Mouse (Mus musculus) monocyte, adult 2 months (primary cell): ENCODE results near the gene Ripor2.

Source experiments
- DNase-seq, 2 experiments: peaks; one replicate each; pipeline ENCODE4 v3.0.0; 2022; ENCODE audit warnings: low spot score in 2 of 2, low read depth in 1 of 2

The Ripor2 gene

GRCm38 (mm10) chr13:24645146-24645545 is 63.2 kb downstream of the Ripor2 start:
- DNase-seq = no peak

DNA sequence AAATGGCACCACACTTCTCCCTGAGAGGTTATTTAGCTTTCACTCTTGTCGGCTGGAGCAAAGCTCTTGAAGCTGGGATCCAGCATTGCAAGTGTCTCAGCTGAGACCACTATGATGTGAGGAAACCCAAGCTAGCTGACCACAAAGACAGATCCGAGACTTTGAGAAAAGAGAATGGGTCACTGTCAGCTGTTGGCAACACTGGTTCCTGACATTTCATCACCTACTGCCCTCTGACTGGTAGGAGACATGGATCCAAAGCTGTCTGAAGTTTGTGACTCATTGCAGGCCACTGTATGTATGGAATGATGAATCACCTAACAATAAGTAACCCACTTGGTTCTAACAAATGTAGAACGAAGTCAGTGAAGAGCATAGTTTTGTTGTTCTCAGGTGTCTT is 64.3 kb downstream of the Ripor2 start:
- DNase-seq = no peak

- DNase-seq = no peak
Observed at GRCm38 (mm10) chr13:24647444-24647843, 65.5 kb downstream of the Ripor2 start.

GRCm38 (mm10) chr13:24648027-24648426 is 66.0 kb downstream of the Ripor2 start:
- DNase-seq = no peak

GRCm38 (mm10) chr13:24648668-24649067 is 66.7 kb downstream of the Ripor2 start:
- DNase-seq = no peak

- DNase-seq = no peak
Observed at GRCm38 (mm10) chr13:24649099-24649498, 67.1 kb downstream of the Ripor2 start.

DNA sequence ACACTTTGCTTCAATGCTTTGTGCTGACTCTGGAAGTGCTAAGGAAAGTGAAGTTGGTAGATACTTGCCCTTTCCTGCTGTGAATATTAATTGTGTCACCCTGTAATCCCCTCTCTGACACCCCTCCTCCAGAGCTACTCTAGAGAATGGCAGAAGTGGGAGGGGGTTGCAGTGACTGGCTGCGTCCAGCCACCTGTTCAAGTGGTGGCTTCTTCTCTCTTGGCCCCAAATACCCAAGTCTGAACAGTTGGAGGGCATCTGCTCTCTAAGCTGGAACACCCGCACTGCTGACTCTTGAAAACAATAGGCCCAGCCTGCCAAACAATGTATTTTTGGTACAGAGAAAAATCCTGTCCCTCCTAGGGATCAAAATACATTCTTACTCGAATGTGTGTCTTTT is 69.0 kb downstream of the Ripor2 start:
- DNase-seq = no peak

- no peak for DNase-seq
Observed at GRCm38 (mm10) chr13:24654919-24655635, 73.1 kb downstream of the Ripor2 start.

DNA sequence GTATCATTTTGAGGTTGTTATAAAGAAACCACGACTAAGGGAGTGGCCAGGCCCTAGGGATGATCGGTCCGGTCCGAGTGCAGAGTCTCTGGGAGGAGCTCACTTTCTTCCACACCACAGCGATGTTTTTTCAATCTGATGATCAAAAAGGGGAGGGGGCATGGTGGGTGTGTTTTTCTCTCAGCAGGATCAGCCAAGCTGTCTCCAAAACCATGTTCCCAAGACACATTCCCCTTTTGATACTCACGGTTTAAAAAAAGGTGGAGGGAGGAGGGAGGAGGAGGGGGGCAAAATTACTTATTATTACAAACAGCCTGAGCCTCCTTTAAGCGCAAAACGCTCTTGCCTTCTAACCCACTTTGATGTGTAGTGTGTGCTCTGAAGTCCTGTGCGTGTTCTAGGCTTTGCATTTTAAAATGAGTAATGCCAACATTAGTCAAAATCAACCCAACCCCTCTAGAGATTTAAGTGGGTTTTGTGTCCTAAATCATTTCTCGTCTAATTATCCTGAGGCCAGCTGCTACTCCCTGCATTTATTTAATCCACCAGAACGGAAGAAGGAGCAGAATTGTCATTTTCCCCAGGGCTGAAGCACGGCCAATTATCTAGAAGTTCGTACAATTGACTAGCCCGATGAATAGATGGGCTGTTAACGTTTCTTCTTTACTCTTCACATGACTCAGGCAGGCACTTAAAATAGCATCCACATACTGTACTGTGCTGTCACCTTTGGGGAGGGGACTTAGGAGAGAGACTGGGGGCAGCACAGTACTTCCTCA is 74.9 kb downstream of the Ripor2 start:
- no peak for DNase-seq

DNA sequence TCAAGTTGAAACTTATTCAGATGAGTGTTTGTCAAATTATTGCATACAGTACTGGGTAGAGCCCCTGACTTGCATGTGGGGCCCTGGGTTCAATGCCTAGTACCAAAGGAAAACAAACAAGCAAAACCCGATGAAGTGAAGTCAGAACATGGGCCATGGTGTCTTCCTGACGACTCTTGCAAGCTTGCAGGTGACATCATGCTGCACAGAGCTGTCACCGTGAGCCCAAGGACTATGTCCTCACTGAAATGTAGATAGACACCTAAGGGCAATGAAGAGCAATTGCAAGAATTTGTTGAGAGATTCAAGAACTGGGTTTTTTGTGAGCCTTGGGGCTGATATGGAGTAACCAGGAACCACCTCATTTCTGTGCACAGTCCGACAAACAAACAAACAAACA is 84.8 kb downstream of the Ripor2 start:
- no peak for DNase-seq

DNA sequence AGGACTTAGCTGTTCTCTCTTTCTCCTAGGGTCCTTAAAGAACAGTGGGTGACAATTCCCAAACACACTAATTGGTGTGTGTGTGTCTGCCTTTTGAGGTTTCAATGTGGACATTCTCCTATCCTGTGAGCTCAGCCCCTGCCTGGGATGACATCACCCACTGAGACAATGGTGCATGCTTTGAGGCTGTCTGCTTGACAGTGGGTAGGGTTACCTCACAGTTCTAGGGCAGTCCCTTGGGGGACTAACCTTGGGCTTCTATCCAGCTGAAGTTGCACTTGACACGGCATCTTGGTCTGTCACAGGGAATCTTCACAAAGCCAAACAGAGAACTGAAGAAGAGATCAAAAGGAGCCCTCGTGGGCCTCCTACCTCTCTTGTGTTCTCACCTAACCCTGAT is 86.6 kb downstream of the Ripor2 start:
- DNase-seq = no peak

DNA sequence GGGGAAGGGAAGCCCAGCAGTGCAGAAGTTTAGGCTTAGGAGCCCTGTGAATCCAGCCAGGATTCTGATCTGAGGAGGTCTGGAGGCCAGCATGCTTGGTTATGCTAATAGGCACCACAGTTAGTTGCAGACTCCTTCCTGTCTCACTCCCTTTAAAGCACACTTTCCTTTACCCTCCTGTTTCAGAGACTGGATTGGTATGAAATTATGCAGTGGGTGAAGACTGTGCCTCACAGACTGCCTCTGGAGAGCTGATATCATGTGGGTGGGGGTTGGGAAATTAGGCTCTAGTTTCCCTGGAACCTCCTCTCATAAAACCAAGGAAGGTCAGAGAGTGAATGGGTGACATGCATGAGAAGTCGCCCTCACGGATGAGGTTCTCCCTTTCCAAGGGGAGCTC is 88.7 kb downstream of the Ripor2 start:
- no peak for DNase-seq

- no peak for DNase-seq
Observed at GRCm38 (mm10) chr13:24679027-24679680, 97.2 kb downstream of the Ripor2 start.

- DNase-seq = no peak
Observed at GRCm38 (mm10) chr13:24680951-24681350, 99.0 kb downstream of the Ripor2 start.

GRCm38 (mm10) chr13:24682346-24682745 is 100.4 kb downstream of the Ripor2 start:
- no peak for DNase-seq

DNA sequence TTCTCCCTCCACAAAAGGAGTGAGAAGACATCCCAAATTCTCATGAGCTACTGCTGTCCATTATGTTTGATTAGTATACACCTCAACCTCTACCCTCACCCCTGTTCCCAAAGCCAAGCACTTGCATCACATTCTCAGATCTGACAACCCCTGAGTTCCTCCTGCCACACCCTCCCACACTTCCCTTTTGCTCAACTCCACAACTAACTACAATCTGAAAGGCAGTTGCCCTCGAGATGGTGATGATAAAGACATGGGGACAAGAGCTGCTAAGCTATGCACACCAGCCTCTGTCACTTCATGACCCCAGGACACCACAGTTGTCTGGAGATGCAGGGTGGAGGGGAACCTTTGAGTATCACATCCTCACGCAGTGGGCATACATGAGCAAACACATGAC is 102.5 kb downstream of the Ripor2 start:
- DNase-seq = peak; percentile 34

DNA sequence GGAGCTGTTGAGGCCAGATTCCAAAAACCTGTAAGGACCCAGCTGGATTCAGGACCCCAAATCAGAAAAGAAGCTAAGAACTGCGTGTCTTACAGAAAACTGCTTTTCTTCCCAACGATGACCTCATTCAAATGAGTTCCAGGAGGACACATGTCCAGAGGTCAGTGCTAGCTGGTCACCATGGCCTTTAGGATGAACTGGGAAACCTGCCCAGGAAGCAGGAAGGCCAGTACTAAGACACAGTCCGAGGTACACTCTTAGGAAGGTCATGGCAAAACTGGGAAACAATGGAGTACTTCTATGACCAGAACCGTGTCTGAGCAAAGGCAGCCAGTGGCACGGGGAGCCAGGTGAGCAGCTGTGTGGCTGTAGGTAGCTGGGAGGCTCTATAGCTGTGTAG is 103.9 kb downstream of the Ripor2 start:
- DNase-seq = no peak

DNA sequence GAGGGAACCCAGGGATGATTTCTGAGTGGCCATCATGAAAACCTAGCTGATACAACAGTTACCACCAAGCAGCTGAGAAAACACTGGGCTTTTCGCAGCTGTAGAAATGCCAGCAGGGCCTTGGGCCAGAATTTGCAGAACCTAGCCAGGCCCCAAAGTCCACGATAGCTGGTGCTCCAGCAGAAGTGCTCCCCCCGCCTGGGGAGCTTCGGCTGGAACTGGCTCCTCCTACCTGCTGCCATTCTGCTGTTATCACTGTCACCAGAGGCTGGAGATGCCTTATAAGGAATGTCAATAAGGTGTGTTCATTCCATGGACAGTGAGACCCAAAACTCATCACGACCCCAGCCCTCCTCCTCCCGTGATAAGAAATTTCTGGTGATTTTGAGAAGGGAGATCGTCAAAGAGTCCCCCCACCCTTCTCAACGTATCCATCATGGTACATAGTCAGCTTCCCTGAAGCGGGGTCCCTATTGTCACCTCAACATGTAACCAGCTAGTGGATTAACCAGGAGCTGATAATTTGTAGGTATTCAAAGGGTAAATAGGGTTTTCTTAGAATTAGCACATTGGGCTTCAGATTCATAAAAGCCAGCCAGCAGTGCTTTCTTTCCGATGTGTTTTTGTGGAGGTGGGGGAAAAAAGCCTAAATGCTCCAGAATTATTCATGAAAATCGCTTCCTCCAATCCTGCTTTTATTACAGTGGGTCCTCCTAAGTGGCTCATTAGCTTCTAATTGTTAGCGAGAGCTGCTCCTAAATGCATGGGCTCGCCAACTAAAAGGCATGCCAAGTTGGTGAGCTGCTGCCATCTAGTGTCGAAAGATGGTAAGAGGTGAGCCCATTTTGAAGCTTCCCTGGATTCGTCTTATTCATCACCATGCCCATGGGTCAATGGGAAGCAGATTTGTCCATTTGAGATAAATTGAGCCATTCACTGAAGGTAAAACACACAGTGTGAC is 105.0 kb downstream of the Ripor2 start:
- peak; percentile 22 to 47 for DNase-seq

GRCm38 (mm10) chr13:24693312-24693711 is 111.3 kb downstream of the Ripor2 start:
- no peak for DNase-seq

DNA sequence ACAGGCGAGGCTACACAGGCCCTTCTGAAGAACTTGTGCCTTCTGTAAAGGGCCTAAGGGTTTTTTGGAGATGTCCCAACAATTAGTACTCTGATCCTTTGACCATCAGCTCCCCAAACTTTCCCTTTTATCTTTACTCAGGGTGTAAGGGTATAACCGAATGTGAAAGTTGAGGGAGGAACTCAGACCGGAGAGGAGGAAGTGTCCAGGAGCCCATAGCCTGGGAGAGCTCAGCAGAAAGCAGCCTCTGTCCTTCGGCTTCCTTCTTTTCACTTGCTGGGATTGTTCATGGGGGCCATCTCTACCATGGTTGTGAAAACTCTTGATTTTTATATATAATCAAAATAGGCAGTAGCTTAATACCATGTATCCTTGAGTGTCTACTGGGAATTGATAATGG is 116.8 kb downstream of the Ripor2 start:
- no peak for DNase-seq

- no peak for DNase-seq
Observed at GRCm38 (mm10) chr13:24702128-24702527, 120.1 kb downstream of the Ripor2 start.
